Mouse (Mus musculus) ES-E14 (cell line): ENCODE data around the gene Zfp213. TPM values are rescaled to one million over a fixed set of nuclear protein-coding genes. Genes with fewer than 3 reads are reported as not detected.

Experiments
- DNase-seq: peaks from one replicate; pipeline ENCODE4 v3.0.0-alpha.2; 2013; ENCODE audit warnings: low read depth, low spot score
- H3K27ac ChIP-seq: 2 replicates; pipeline ENCODE4 v1.5.1; 2012; ENCODE audit warnings: low read depth, mild to moderate bottlenecking, low read length, moderate library complexity, mixed read lengths; ENCODE audit not compliant: poor library complexity, insufficient read depth, severe bottlenecking
- H3K36me3 ChIP-seq: 2 replicates; pipeline ENCODE4 v1.6.1; 2012; ENCODE audit warnings: mild to moderate bottlenecking, low read length, moderate library complexity, mixed read lengths; ENCODE audit not compliant: control insufficient read depth, poor library complexity, insufficient read depth, severe bottlenecking
- H3K4me1 ChIP-seq, 2 experiments: fragments of 150-350 bp in 1 of 2; sonication (generic) in 1 of 2; 2 replicates each; pipeline ENCODE4 v1.6.1; 2012; ENCODE audit warnings: low read length in 2 of 2, mild to moderate bottlenecking in 1 of 2, mixed read lengths in 1 of 2; ENCODE audit not compliant: control insufficient read depth in 2 of 2, insufficient read depth in 2 of 2, poor library complexity in 1 of 2
- H3K4me3 ChIP-seq, 2 experiments: fragments of 150-350 bp in 1 of 2; sonication (generic) in 1 of 2; 2 replicates each; pipeline ENCODE4 v1.5.1; 2012; ENCODE audit warnings: low read length in 2 of 2, low read depth in 1 of 2, mild to moderate bottlenecking in 1 of 2, mixed read lengths in 1 of 2; ENCODE audit not compliant: insufficient read depth in 1 of 2, poor library complexity in 1 of 2, severe bottlenecking in 1 of 2
- H3K9ac ChIP-seq: 2 replicates; pipeline ENCODE4 v1.6.1; 2012; ENCODE audit warnings: low read depth, mild to moderate bottlenecking, low read length, mixed read lengths; ENCODE audit not compliant: poor library complexity, insufficient read depth, severe bottlenecking
- H3K9me3 ChIP-seq: fragments of 150-350 bp; sonication (generic); 2 replicates; pipeline ENCODE4 v1.6.1; 2012; ENCODE audit warnings: low read depth, mild to moderate bottlenecking, low read length; ENCODE audit not compliant: control insufficient read depth, insufficient read depth
- CHD2 ChIP-seq: IDR thresholded peaks from 2 replicates; pipeline ENCODE4 v1.6.1; 2014; ENCODE audit warnings: mild to moderate bottlenecking, low read depth, low read length, inconsistent platforms
- HCFC1 ChIP-seq: IDR thresholded peaks from 2 replicates; pipeline ENCODE4 v1.6.1; 2012; ENCODE audit warnings: low read length, inconsistent platforms, borderline replicate concordance; ENCODE audit not compliant: insufficient read depth
- MAFK ChIP-seq: IDR thresholded peaks from 2 replicates; pipeline ENCODE4 v1.6.1; 2014; ENCODE audit warnings: mild to moderate bottlenecking, low read depth, low read length, inconsistent platforms; ENCODE audit not compliant: insufficient read depth
- ZC3H11A ChIP-seq: IDR thresholded peaks from 2 replicates; pipeline ENCODE4 v1.6.1; 2012; ENCODE audit warnings: low read depth, mild to moderate bottlenecking, inconsistent platforms, low read length, borderline replicate concordance
- ZNF384 ChIP-seq: IDR thresholded peaks from 2 replicates; pipeline ENCODE4 v1.6.1; 2012; ENCODE audit warnings: low read depth, low read length, inconsistent platforms
- in situ Hi-C, 2 experiments: fragments of 600-800 bp; cut with MboI; formaldehyde crosslinking; loops; one replicate each; pipeline ENCODE4 v1.15.1; 2025; ENCODE audit warnings: low sequenced_read_pairs in 2 of 2, inconsistent platforms in 1 of 2; ENCODE audit not compliant: unreplicated experiment in 2 of 2
- total RNA-seq: library from RNA; depleted of rRNA; stranded (reverse); fragments of 300-350 nt; gene quantifications from 2 replicates; pipeline ENCODE4 v1.2.3, GENCODE M21; 2012

Zfp213 gene
- total RNA-seq, 1 experiment, result 8.4 TPM

DNA sequence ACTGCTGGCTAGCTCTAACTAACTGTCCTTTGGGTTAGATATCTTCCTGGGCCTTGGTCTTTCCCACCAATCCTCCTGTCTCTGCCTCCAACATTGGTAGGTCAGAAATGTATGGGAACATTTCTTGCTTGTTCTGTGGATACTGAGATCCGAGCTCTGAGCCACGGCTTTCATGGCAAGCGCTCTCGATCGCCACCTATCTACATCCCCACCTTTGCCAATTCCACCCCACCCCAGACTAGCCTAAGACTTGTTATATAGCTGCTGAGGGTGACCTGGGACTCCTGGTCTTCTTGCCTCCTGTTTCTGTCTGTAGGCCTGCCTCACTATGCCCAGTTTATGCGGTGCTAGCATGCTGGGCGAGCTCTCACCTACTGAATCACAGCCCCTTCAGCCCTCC lies 40.4 kb upstream of the Zfp213 start:
- Histone ChIP-seq H3K9me3 (no peaks in the 10 kb centered on the region), H3K4me1 (peaks cover 9% of the 10 kb centered on the region in 2 experiments; a peak in 3 of 4 replicates), H3K9ac (peak overlapping the region; percentile 68; the same call in 1 of the 2 replicates), H3K36me3 (peaks cover 39% of the 10 kb centered on the region), H3K27ac (peak overlapping the region; percentile 87; the same call in 1 of the 2 replicates), H3K4me3 (peak overlapping the region; percentile 4 to 34; a peak in 1 of 4 replicates)
- no peak for TF ChIP-seq ZC3H11A
- no peak for TF ChIP-seq ZNF384
- TF ChIP-seq HCFC1, result no peak
- TF ChIP-seq CHD2, result no peak
- no peak for TF ChIP-seq MAFK
- DNase-seq, result peak; percentile 56
- in situ Hi-C loops, result no loop called here

DNA sequence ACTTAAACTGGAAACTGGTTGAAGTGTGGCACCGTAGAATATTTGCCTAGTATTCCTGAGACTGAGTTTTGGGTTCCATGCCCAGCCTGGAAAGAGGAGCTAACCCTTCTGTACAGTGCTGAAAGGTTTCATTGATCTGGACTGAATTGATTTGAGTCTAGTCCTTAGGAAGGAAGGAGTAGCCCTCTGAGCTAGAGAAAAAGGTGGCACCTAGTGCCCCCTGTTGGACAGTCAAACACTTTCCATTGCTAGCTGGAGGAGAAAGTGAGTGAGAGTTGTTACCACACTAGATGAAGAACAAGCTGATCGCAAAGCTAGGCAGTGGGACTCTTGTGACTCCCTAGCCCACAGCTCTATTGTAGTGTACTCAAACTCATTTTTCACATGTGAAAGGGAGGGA lies 39.5 kb upstream of the Zfp213 start:
- DNase-seq, result peak; percentile 75
- peak overlapping the region; percentile 27; the same call in 1 of the 2 replicates for H3K9ac ChIP-seq
- H3K36me3 ChIP-seq, result peaks cover 34% of the 10 kb centered on the region
- H3K4me3 ChIP-seq, result peak overlapping the region; percentile 25 to 92; a peak in 3 of 4 replicates
- H3K4me1 ChIP-seq, result peaks cover 7 to 9% of the 10 kb centered on the region in 2 experiments; a peak in 3 of 4 replicates
- H3K27ac ChIP-seq, result peak overlapping the region; percentile 53; the same call in 1 of the 2 replicates
- TF ChIP-seq ZC3H11A, result 0 out of 2 replicates have a peak, but pooled peaks have one; percentile 19
- no peak for TF ChIP-seq CHD2
- TF ChIP-seq ZNF384, result 0 out of 2 replicates have a peak, but pooled peaks have one; percentile 8
- H3K9me3 ChIP-seq, result no peaks in the 10 kb centered on the region
- in situ Hi-C loops, result no loop called here

DNA sequence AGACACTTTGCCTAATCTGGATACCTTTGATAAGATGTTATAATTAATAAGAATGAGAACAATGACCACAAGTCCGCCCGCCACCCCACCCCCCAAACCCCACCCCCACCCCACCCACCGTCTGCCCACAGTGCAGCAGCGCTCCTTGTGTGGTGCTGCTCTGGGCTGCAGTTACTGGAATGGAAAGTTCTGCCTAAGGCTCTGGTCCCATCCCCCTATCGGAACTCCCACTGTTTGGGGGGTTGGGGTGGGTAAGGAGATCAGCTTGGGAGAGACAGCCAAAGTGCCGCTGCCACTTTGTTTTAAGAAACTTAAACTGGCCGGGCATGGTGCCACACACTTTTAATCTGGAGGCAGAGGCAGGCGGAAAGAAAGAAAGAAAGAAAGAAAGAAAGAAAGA lies 39.0 kb upstream of the Zfp213 start:
- peaks cover 31% of the 10 kb centered on the region for H3K36me3 ChIP-seq
- no peaks in the 10 kb centered on the region for H3K9me3 ChIP-seq
- peaks cover 7 to 9% of the 10 kb centered on the region in 2 experiments; a peak in 3 of 4 replicates for H3K4me1 ChIP-seq
- TF ChIP-seq MAFK, result no peak
- no peak for TF ChIP-seq ZC3H11A
- no peak for TF ChIP-seq CHD2
- no peak for TF ChIP-seq ZNF384
- TF ChIP-seq HCFC1, result no peak
- peak overlapping the region; percentile 81 to 92 for H3K4me3 ChIP-seq
- H3K27ac ChIP-seq, result peak overlapping the region; percentile 100; the same call in 1 of the 2 replicates
- in situ Hi-C loops, result no loop called here
- H3K9ac ChIP-seq, result peak overlapping the region; percentile 67; the same call in 1 of the 2 replicates
- DNase-seq, result no peak

DNA sequence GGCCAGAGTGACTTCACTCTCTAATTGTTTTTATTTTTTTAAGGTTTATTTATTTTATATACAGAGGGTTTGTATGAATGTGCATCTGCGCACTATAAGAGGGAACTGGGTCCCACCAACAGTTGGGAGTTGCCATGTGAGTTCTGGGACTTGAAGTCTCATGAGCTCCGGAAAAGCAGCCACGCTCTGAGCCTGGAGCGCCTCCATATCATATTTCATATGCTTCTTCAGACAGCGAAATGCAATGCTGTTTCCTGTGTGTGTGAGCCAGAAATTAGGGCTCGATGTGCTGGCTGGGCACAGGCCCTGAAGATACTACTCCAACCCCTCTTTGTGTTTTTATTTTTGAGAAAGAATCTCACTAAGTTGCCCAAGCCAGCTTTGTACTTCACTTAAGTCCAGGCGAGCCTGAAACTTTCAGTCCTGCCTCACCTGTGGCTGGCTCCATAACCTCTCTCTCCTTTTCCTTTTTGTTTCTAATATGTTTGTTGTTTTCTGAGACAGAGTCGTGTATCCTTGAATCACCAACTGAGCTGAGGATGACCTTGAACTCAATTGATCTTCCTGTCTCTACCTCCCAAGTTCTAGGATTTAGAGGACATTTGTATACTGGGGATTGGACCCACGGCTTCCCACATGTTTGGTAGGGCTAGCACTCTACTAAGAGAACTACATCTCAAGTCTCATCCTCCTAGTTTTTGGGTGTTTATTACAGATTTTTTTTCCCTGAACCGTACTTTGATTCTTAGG lies 38.0 kb upstream of the Zfp213 start:
- no peaks in the 10 kb centered on the region for H3K9me3 ChIP-seq
- in situ Hi-C loops, result no loop called here
- DNase-seq, result no peak
- peak overlapping the region; percentile 100 for H3K27ac ChIP-seq
- peak overlapping the region; percentile 88 for H3K9ac ChIP-seq
- peak overlapping the region; percentile 81 to 92 for H3K4me3 ChIP-seq
- TF ChIP-seq MAFK (no peak), ZNF384 (no peak), ZC3H11A (no peak), CHD2 (no peak), HCFC1 (no peak)
- peaks cover 22% of the 10 kb centered on the region for H3K36me3 ChIP-seq
- H3K4me1 ChIP-seq, result peaks cover 9 to 11% of the 10 kb centered on the region in 2 experiments
